8 mouse cellular contexts compared by ENCODE assay signal in genomic region chr15:98762670-98763529, GRCm38 (mm10). TPM values are rescaled to one million over a fixed set of nuclear protein-coding genes. Genes with fewer than 3 reads are reported as not detected.
A peak's percentile ranks its signal among the peaks of the same experiment; 100 is the strongest.
DNase-seq lines count a peak whose midpoint lies in the region; ATAC-seq lines count a peak whose summit lies in the region.

Gene Arf3, minus strand, starts transcription at chr15:98763214.

- peak within 1 kb of the TSS; percentile 97 for H3K4me3 ChIP-seq in hindbrain, embryonic 11.5 days (ENCODE audit: low read depth, low read length)

- peak; percentile 99 for DNase-seq in MN1 (ENCODE audit: low spot score)
- DNase-seq in cerebellum, adult 9-10 months = peak; percentile 91
- peak; percentile 93 to 97 for DNase-seq in frontal cortex, adult 2 months (ENCODE audit: extremely low spot score in 1 of 2, low spot score in 1 of 2)
- peak; percentile 97 for DNase-seq in hindbrain, embryonic 11.5 days (ENCODE audit: low spot score)
- peak; percentile 96 to 98 for DNase-seq in layer of hippocampus, postnatal 10 days (ENCODE audit: low spot score in 2 of 2)
- DNase-seq in lung, postnatal 10 days = peak; percentile 98
- DNase-seq in ovary, postnatal 36 days (ENCODE audit: low spot score) = peak; percentile 97
- DNase-seq in thymus, postnatal 25 days = peak; percentile 98

- H3K27ac ChIP-seq in hindbrain, embryonic 11.5 days (ENCODE audit: low read depth, low read length) = peak within 1 kb of the TSS; percentile 88

- peak within 1 kb of the TSS; percentile 75 for H3K4me2 ChIP-seq in hindbrain, embryonic 11.5 days (replicated peaks; ENCODE audit: low read depth, low read length)

- no peaks in the 10 kb centered on the region for H3K9me3 ChIP-seq in hindbrain, embryonic 11.5 days (ENCODE audit: control insufficient read depth, low read length)

- under 1% methylated on average over 61 of the region's 76 CpGs for WGBS in hindbrain, embryonic 11.5 days

- H3K36me3 ChIP-seq in hindbrain, embryonic 11.5 days (ENCODE audit: control insufficient read depth, insufficient read depth, low read length) = no peaks in the 10 kb centered on the region

- peak; percentile 95 for ATAC-seq in hindbrain, embryonic 11.5 days (ENCODE audit: low FRiP score)

- H3K4me1 ChIP-seq in hindbrain, embryonic 11.5 days (replicated peaks; ENCODE audit: control insufficient read depth, insufficient read depth, low read length) = no peaks in the 10 kb centered on the region

- H3K9ac ChIP-seq in hindbrain, embryonic 11.5 days (ENCODE audit: low read depth, low read length) = peak within 1 kb of the TSS; percentile 95

- peaks cover 9% of the 10 kb centered on the region for H3K27me3 ChIP-seq in hindbrain, embryonic 11.5 days (ENCODE audit: control insufficient read depth, insufficient read depth, low read length)

RNA-seq across cellular contexts. Expression of gene Arf3, which starts in this region (rescaled TPM):
- 678 and 795 TPM in 2 replicates for polyA plus RNA-seq in frontal cortex, adult 2 months (2012; rRNA removed)
- polyA plus RNA-seq in hindbrain, embryonic 11.5 days (2014; fragmentation: Nextera tagmentation; extraction: Ambion mirVana) = 32.3 and 33.2 TPM in 2 replicates
- total RNA-seq in layer of hippocampus, postnatal 10 days (2021) = 100 to 1,000 TPM; 636 TPM

Comparison
In these comparisons a context has a peak if more than half of its experiments do, and no peak if none do; other contexts are left out.
1. Peak in every context shown above with its lines: DNase-seq, ATAC-seq, H3K4me3 ChIP-seq and H3K27ac ChIP-seq.
2. RNA of gene Arf3 (polyA plus RNA-seq): 678 to 795 TPM in frontal cortex, adult 2 months; 32.3 to 33.2 TPM in hindbrain, embryonic 11.5 days; every median in the first group is over 10 times any median in the second.